Mouse (Mus musculus) midbrain, embryonic 12.5 days (tissue): ENCODE data around the gene Khnyn. TPM values are rescaled to one million over a fixed set of nuclear protein-coding genes. Genes with fewer than 3 reads are reported as not detected.

Experiments
- ATAC-seq: fragments of 200-750 bp; cut with Nextera tagmentation; 2 replicates; pipeline ENCODE4 v1.8.0; 2017; ENCODE audit warnings: low read depth, moderate TSS enrichment, moderate library complexity; ENCODE audit not compliant: low FRiP score
- H3K27ac ChIP-seq: fragments of 300-500 bp; sonication (generic); replicated peaks from 2 replicates; pipeline ENCODE4 v1.5.1; 2016; ENCODE audit warnings: mild to moderate bottlenecking
- H3K27me3 ChIP-seq: fragments of 300-500 bp; sonication (generic); 2 replicates; pipeline ENCODE4 v1.6.1; 2016; ENCODE audit warnings: mild to moderate bottlenecking
- H3K36me3 ChIP-seq: fragments of 300-500 bp; sonication (generic); 2 replicates; pipeline ENCODE4 v1.6.1; 2016
- H3K4me1 ChIP-seq: fragments of 300-500 bp; sonication (generic); 2 replicates; pipeline ENCODE4 v1.6.1; 2016
- H3K4me2 ChIP-seq: fragments of 300-500 bp; sonication (generic); replicated peaks from 2 replicates; pipeline ENCODE4 v1.6.1; 2016; ENCODE audit warnings: mild to moderate bottlenecking, moderate library complexity
- H3K4me3 ChIP-seq: fragments of 300-500 bp; sonication (generic); 2 replicates; pipeline ENCODE4 v1.5.1; 2016; ENCODE audit warnings: mild to moderate bottlenecking
- H3K9ac ChIP-seq: fragments of 300-500 bp; sonication (generic); replicated peaks from 2 replicates; pipeline ENCODE4 v1.6.1; 2016; ENCODE audit warnings: mild to moderate bottlenecking, moderate library complexity
- H3K9me3 ChIP-seq: fragments of 300-500 bp; sonication (generic); 2 replicates; pipeline ENCODE4 v1.6.1; 2016; ENCODE audit warnings: mild to moderate bottlenecking
- WGBS: fragments of 180-500 bp; shearing (Covaris S2); methylation state at CpG from one replicate; pipeline ENCODE4 v1.1.7; 2016; 5-methylcytosine and 5-hydroxymethylcytosine counted together
- polyA plus RNA-seq: library from polyadenylated mRNA; unstranded; fragments of >200 nt; fragmentation: Nextera tagmentation; extraction: Ambion mirVana; gene quantifications from 2 replicates; pipeline ENCODE4 v1.2.1, GENCODE M21; 2016

The Khnyn gene
- polyA plus RNA-seq, 1 experiment from 2014 or later = 21.5 TPM

DNA sequence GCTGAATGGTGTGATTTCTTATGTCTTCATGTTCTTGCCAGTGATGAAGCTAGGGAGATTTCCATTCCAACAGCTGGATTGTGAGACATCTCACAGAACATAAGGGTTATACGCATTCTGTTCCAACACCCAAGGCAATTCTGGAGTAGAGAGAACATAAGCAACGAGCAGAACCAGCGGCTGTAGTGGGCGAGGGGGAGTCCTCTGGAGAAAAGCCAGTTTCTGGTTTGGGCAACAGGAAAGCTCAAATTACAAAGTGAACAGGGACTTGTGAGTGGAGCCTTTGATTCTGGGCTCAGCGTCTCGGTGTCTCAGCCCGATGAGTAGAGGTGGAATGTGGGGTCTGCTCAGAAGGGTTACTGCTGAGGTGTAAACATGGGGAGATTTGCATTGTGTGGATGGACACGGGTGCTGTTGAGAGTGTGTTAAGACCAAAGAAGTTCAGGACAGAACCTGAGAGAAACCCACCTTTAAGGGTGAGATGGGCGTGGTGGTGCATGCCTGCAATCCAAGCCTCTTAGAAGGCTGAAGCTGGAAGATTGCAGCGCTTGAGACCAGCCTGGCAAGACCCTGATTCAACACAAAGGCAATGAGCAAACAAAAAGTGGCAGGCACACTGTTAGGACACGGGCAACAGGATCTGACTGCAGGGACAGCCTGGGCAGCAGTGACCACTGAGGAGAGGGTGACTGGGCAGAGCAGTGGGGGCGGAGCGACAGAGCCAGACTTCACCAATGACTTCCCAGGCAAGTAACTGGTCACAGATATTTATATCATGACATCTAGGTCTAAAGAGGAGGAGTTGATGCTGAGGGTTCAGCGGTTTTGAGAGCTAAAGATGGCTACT lies 7.1 kb upstream of the Khnyn start:
- H3K9me3 ChIP-seq = no peaks in the 10 kb centered on the region
- peaks cover 12% of the 10 kb centered on the region; the same call in 1 of the 2 replicates for H3K4me1 ChIP-seq
- no peak for ATAC-seq
- WGBS = 39% methylated on average over 14 of the region's 14 CpGs
- H3K36me3 ChIP-seq = peaks cover 3% of the 10 kb centered on the region; the same call in 1 of the 2 replicates
- peaks cover 4% of the 10 kb centered on the region for H3K27me3 ChIP-seq
- no peak overlapping the region for H3K9ac ChIP-seq
- no peak overlapping the region for H3K27ac ChIP-seq
- no peak overlapping the region for H3K4me3 ChIP-seq
- no peak overlapping the region for H3K4me2 ChIP-seq

- Histone ChIP-seq H3K4me3 (no peak overlapping the region), H3K9me3 (no peaks in the 10 kb centered on the region), H3K27ac (no peak overlapping the region), H3K36me3 (no peaks in the 10 kb centered on the region), H3K27me3 (peaks cover 8% of the 10 kb centered on the region), H3K4me1 (peaks cover 10% of the 10 kb centered on the region; the same call in 1 of the 2 replicates), H3K9ac (no peak overlapping the region), H3K4me2 (no peak overlapping the region)
- WGBS = 33% methylated on average over 6 of the region's 7 CpGs
- no peak for ATAC-seq
Observed at GRCm38 (mm10) chr14:55878316-55878940, 6.3 kb upstream of the Khnyn start.

DNA sequence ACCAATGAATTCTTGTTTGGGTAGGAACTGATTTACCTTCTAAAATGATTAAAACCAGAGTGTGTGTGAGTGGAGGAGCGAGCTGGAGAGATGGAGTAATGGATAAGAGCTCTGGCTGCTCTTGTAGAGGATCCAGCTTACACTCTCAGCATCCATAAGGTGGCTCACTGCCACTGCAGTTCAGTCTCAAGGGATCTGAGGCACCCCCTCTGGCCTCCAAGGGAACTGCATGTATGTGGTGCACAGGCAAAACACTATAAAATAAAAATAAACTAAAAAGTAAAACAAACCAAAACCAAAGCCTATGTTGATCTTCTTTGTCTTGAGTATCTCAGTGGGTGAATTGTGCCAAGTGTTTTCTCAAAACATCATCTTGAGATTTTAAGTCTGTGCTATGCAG lies 5.1 kb upstream of the Khnyn start:
- WGBS = 14% methylated on average over 1 of the region's 1 CpGs
- no peaks in the 10 kb centered on the region for H3K9me3 ChIP-seq
- no peak overlapping the region for H3K9ac ChIP-seq
- H3K27ac ChIP-seq = no peak overlapping the region
- ATAC-seq = no peak
- peaks cover 8% of the 10 kb centered on the region for H3K27me3 ChIP-seq
- H3K36me3 ChIP-seq = no peaks in the 10 kb centered on the region
- no peak overlapping the region for H3K4me3 ChIP-seq
- peaks cover 8% of the 10 kb centered on the region for H3K4me1 ChIP-seq
- H3K4me2 ChIP-seq = no peak overlapping the region

DNA sequence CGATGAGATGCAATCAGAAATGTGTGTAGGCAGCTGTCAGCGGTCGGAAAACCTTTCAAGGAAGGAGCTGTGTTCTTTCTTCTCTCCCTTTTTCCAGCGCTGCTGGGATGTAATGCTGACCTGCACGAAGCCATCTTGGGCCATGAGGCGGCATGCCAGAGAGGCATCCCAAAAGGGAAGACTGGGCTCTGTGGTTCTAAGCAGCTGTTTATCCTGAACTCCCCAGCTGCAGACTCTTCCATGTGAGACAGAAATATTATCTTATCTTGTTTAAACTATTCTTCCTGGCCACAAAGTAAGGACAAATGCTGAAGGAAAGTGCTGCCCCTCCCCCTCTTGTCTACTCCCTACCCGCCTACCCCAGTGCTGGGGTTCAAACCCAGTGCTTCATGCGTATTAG lies 3.8 kb upstream of the Khnyn start:
- WGBS = 79% methylated on average over 8 of the region's 8 CpGs
- no peaks in the 10 kb centered on the region for H3K36me3 ChIP-seq
- no peak overlapping the region for H3K4me2 ChIP-seq
- H3K4me1 ChIP-seq = peaks cover 17% of the 10 kb centered on the region
- H3K27me3 ChIP-seq = peaks cover 8% of the 10 kb centered on the region
- H3K9ac ChIP-seq = no peak overlapping the region
- H3K9me3 ChIP-seq = no peaks in the 10 kb centered on the region
- no peak overlapping the region for H3K27ac ChIP-seq
- ATAC-seq = no peak
- no peak overlapping the region for H3K4me3 ChIP-seq

- no peak overlapping the region; the same call in 1 of the 2 replicates for H3K9ac ChIP-seq
- ATAC-seq = no peak
- no peak overlapping the region for H3K4me2 ChIP-seq
- H3K27me3 ChIP-seq = peaks cover 8% of the 10 kb centered on the region
- no peaks in the 10 kb centered on the region for H3K9me3 ChIP-seq
- H3K27ac ChIP-seq = no peak overlapping the region
- peaks cover 10% of the 10 kb centered on the region for H3K36me3 ChIP-seq
- H3K4me3 ChIP-seq = no peak overlapping the region
- peaks cover 27% of the 10 kb centered on the region for H3K4me1 ChIP-seq
- WGBS = 69% methylated on average over 6 of the region's 6 CpGs
Observed at GRCm38 (mm10) chr14:55882171-55882641, 2.5 kb upstream of the Khnyn start.

- Histone ChIP-seq H3K27me3 (peaks cover 8% of the 10 kb centered on the region), H3K36me3 (peaks cover 20% of the 10 kb centered on the region), H3K27ac (no peak overlapping the region), H3K9me3 (no peaks in the 10 kb centered on the region), H3K4me2 (no peak overlapping the region), H3K4me3 (no peak overlapping the region), H3K9ac (no peak overlapping the region), H3K4me1 (peaks cover 27% of the 10 kb centered on the region)
- ATAC-seq = no peak
- 94% methylated on average over 13 of the region's 13 CpGs for WGBS
Observed at GRCm38 (mm10) chr14:55883149-55883661, 1.5 kb upstream of the Khnyn start.

DNA sequence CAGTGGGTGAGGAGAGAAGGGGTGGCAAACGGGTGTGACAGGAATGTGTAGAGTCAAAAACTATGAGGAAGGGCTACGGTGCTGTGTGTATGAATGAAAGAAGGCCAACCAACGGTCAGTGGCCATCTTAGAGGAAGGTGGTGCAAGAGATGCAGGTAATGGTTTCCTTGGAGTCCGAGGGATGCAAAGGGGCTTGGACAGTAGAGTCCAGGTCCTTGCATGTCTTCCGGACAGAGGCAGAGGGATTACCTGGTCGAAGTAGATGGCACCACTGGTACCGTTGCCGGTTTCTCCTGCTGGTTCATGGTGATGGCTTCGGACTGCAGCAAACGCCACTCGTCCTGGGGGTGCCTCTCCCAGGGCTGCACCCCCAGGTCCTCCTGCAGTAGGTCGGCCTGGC lies 1.1 kb upstream of the Khnyn start:
- H3K27ac ChIP-seq = no peak overlapping the region
- H3K4me1 ChIP-seq = peaks cover 27% of the 10 kb centered on the region
- H3K9ac ChIP-seq = no peak overlapping the region
- peaks cover 8% of the 10 kb centered on the region for H3K27me3 ChIP-seq
- 92% methylated on average over 12 of the region's 12 CpGs for WGBS
- no peaks in the 10 kb centered on the region for H3K9me3 ChIP-seq
- H3K4me2 ChIP-seq = no peak overlapping the region
- no peak overlapping the region for H3K4me3 ChIP-seq
- peaks cover 25% of the 10 kb centered on the region for H3K36me3 ChIP-seq
- ATAC-seq = no peak

- Histone ChIP-seq H3K4me3 (peak within 1 kb of the TSS; percentile 90), H3K9me3 (no peaks in the 10 kb centered on the region), H3K9ac (peak within 1 kb of the TSS; percentile 86), H3K4me2 (peak within 1 kb of the TSS; percentile 82), H3K4me1 (peaks cover 27% of the 10 kb centered on the region), H3K36me3 (peaks cover 29% of the 10 kb centered on the region), H3K27ac (peak within 1 kb of the TSS; percentile 81), H3K27me3 (peaks cover 8% of the 10 kb centered on the region)
- WGBS = 34% methylated on average over 4 of the region's 4 CpGs
- ATAC-seq = peak; percentile 47
Observed at GRCm38 (mm10) chr14:55884166-55884565, 581 bp upstream of the Khnyn start, which contains the start of gene Cbln3. Cbln3 (minus strand) TSS chr14:55884392.

DNA sequence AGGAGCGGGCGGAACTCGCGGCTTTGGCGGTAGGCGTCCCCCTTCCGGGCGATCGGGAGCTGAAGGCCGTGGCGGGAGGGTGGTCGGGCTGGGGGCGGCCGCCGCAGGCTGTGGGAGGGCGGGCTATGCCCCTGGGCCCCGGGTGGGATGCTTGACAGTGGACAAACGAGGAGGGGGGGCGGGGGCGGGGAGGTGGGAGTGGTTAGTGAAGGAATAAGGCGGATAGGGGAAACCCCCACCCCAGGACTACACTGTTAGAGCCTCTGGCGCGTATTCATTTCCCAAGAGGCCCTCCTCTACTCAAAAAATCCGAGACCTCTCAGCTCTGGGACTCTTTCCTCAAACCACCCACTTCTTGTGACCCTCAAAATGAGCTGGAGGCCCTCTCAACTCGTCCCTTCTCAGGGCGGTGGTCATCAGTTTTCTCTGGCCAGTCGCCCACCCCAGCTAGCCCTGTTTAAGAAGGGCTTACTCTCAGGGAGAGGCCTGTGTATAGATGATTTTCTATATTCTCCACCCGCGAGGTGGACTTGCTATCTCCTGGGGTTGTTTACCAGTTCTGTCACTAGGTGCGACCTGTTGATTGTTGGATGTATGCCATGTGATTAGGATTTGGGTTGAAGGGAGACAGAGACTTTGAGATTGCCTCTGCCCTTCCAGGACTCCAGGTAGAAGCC lies 505 bp downstream of the Khnyn start:
- Histone ChIP-seq H3K9ac (peak overlapping the region; percentile 86), H3K27ac (peak overlapping the region; percentile 81), H3K27me3 (peaks cover 8% of the 10 kb centered on the region), H3K4me2 (peak overlapping the region; percentile 82), H3K4me3 (peak overlapping the region; percentile 90), H3K4me1 (peaks cover 27% of the 10 kb centered on the region), H3K36me3 (peaks cover 40% of the 10 kb centered on the region), H3K9me3 (no peaks in the 10 kb centered on the region)
- ATAC-seq = 0 out of 2 replicates have a peak, but pooled peaks have one; percentile 11
- WGBS = under 1% methylated on average over 24 of the region's 30 CpGs

DNA sequence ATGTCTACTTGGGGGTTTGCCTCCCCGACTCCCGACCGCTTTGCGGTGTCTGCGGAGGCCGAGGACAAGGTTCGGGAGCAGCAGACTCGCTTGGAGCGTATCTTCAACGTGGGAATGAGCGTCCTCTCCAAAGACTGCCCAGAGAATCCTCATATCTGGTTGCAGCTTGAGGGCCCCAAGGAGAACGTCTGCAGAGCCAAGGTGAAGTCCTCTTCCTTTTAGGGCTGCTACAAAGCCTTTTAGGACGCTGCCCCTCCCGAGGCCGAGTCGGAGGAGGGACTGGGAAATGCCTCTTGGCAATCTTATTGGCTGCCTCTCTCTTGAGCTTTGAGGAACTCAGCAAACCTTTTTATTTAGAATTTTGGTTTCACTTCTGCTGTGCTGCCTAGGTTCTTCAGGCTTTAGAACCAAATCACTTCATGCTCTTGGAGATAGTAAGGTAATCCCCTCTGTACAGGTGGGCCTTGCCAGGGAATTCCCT lies 1.1 kb downstream of the Khnyn start:
- Histone ChIP-seq H3K36me3 (peaks cover 45% of the 10 kb centered on the region), H3K27ac (no peak overlapping the region), H3K27me3 (peaks cover 8% of the 10 kb centered on the region), H3K4me3 (peak overlapping the region; percentile 90), H3K4me2 (peak overlapping the region; percentile 82), H3K4me1 (peaks cover 27% of the 10 kb centered on the region), H3K9ac (peak overlapping the region; percentile 86), H3K9me3 (no peaks in the 10 kb centered on the region)
- no peak for ATAC-seq
- 9% methylated on average over 16 of the region's 16 CpGs for WGBS

- H3K4me3 ChIP-seq = no peak overlapping the region
- H3K9ac ChIP-seq = 0 out of 2 replicates have a peak overlapping the region, but pooled peaks have one; percentile 11
- peaks cover 27% of the 10 kb centered on the region for H3K4me1 ChIP-seq
- H3K27me3 ChIP-seq = peaks cover 8% of the 10 kb centered on the region
- WGBS = 84% methylated on average over 24 of the region's 24 CpGs
- no peak overlapping the region for H3K27ac ChIP-seq
- no peaks in the 10 kb centered on the region for H3K9me3 ChIP-seq
- peak overlapping the region; percentile 82; the same call in 1 of the 2 replicates for H3K4me2 ChIP-seq
- peaks cover 54% of the 10 kb centered on the region for H3K36me3 ChIP-seq
- ATAC-seq = no peak
Observed at GRCm38 (mm10) chr14:55886571-55887382, 2.0 kb downstream of the Khnyn start.
